Mouse (Mus musculus): Measurements from ENCODE around the gene Chrnd. TPM values are rescaled to one million over a fixed set of nuclear protein-coding genes. Genes with fewer than 3 reads are reported as not detected.

The Chrnd gene
- 0.08 TPM in 1 of 2 replicates, not detected in the other for polyA plus RNA-seq (2016; fragmentation: Nextera tagmentation; extraction: Ambion mirVana)

DNA sequence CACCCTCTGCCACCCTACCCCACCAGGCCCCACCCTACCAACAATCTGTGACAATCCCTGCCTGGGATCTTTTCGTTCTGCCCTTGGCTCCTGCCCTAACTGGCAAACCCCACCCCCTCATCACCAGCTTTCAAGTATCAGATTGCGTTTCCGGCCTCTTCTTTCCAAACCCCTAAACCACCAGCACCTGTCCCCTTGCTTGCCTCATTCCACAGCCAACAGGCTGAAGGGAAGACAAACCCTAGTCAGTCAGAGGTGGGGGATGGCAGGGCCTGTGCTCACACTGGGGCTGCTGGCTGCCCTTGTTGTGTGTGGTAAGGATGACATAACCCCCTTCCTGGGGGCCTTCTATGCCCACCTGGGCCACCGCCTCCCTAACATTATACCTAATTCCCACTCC is at the start of gene Chrnd:
Gene Chrnd, plus strand, starts transcription at position 179 of the 400 bp plus-strand sequence.
- ATAC-seq (ENCODE audit: insufficient number of reproducible peaks, low FRiP score): no peak
- 34% methylated on average over 4 of the region's 4 CpGs for WGBS
- Histone ChIP-seq H3K36me3 (no peaks in the 10 kb centered on the region), H3K4me3 (no peak within 1 kb of the TSS), H3K4me2 (no peak within 1 kb of the TSS), H3K9me3 (replicated peaks) (no peaks in the 10 kb centered on the region), H3K9ac (no peak within 1 kb of the TSS), H3K27me3 (replicated peaks) (peaks cover 66% of the 10 kb centered on the region), H3K4me1 (replicated peaks) (peaks cover 6% of the 10 kb centered on the region; the same call in 1 of the 2 replicates), H3K27ac (ENCODE audit: poor library complexity, severe bottlenecking) (no peak within 1 kb of the TSS)

DNA sequence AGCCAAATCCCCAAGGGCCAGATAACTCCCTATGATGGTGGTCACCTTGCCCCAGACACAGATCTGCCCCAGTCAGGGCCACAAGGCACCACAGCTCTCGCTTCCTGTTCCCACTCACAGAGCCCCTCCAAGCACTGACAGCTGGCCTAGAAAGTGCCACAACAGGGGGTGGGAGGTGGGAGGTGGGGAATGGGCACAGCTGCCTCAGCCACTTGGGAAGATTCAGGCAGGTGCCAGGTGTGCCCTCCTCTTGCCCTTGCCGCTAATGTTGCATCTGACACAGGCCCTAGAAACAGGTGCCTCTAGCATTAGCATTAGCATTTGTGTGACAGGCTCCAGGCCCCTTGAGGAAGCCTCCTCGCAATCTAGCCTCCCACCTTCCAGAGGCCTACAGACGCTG is 48.9 kb upstream of the Chrnd start:
- H3K36me3 ChIP-seq: no peaks in the 10 kb centered on the region
- H3K9ac ChIP-seq: no peak overlapping the region
- 76% methylated on average over 4 of the region's 4 CpGs for WGBS
- H3K27me3 ChIP-seq (replicated peaks): peaks cover 23% of the 10 kb centered on the region
- no peak overlapping the region for H3K4me3 ChIP-seq
- no peaks in the 10 kb centered on the region for H3K4me1 ChIP-seq (replicated peaks)
- no peak overlapping the region for H3K27ac ChIP-seq (ENCODE audit: poor library complexity, severe bottlenecking)
- no peak for ATAC-seq (ENCODE audit: insufficient number of reproducible peaks, low FRiP score)
- H3K9me3 ChIP-seq (replicated peaks): no peaks in the 10 kb centered on the region
- H3K4me2 ChIP-seq: no peak overlapping the region

- WGBS: 71% methylated on average over 9 of the region's 9 CpGs
- H3K27me3 ChIP-seq (replicated peaks): peaks cover 23% of the 10 kb centered on the region
Observed at GRCm38 (mm10) chr1:87142456-87142855, 48.0 kb upstream of the Chrnd start.

DNA sequence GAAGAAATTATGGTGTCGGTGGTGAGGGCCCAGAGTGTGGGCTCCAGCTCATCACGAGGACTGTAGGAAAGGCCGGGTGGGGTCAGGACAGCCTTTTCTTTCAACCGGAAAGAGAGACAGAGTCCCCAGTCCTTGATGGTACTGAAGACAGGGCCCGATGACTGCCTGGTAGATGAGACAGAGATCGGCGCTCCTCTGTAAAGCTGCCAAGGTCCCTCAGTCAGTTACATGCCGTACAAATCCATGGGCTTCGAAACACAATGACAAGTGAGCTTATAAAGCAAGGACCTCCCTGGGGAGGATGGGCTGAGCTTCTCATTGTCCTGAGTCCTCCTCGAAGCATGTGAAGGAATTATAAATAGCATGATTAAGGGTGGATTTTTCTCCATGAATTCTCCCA is 47.3 kb upstream of the Chrnd start:
- H3K4me3 ChIP-seq: no peak overlapping the region
- no peak overlapping the region for H3K4me2 ChIP-seq
- no peak overlapping the region for H3K9ac ChIP-seq
- H3K27me3 ChIP-seq (replicated peaks): peaks cover 30% of the 10 kb centered on the region
- H3K4me1 ChIP-seq (replicated peaks): no peaks in the 10 kb centered on the region
- no peak for ATAC-seq (ENCODE audit: insufficient number of reproducible peaks, low FRiP score)
- no peak overlapping the region for H3K27ac ChIP-seq (ENCODE audit: poor library complexity, severe bottlenecking)
- no peaks in the 10 kb centered on the region for H3K9me3 ChIP-seq (replicated peaks)
- no peaks in the 10 kb centered on the region for H3K36me3 ChIP-seq
- 78% methylated on average over 10 of the region's 10 CpGs for WGBS

More at GRCm38 (mm10) chr1:87142456-87142855, 48.0 kb upstream of the Chrnd start:
- Histone ChIP-seq H3K4me2 (no peak overlapping the region), H3K36me3 (no peaks in the 10 kb centered on the region), H3K4me3 (no peak overlapping the region), H3K9ac (no peak overlapping the region), H3K9me3 (replicated peaks) (no peaks in the 10 kb centered on the region), H3K4me1 (replicated peaks) (no peaks in the 10 kb centered on the region), H3K27ac (ENCODE audit: poor library complexity, severe bottlenecking) (no peak overlapping the region)
- no peak for ATAC-seq (ENCODE audit: insufficient number of reproducible peaks, low FRiP score)

GRCm38 (mm10) chr1:87149422-87149821 is 41.0 kb upstream of the Chrnd start:
- Histone ChIP-seq H3K9me3 (replicated peaks) (no peaks in the 10 kb centered on the region), H3K4me3 (no peak overlapping the region), H3K4me2 (no peak overlapping the region), H3K36me3 (no peaks in the 10 kb centered on the region), H3K27ac (ENCODE audit: poor library complexity, severe bottlenecking) (no peak overlapping the region), H3K9ac (no peak overlapping the region), H3K27me3 (replicated peaks) (peaks cover 83% of the 10 kb centered on the region), H3K4me1 (replicated peaks) (peaks cover 7% of the 10 kb centered on the region; the same call in 1 of the 2 replicates)
- ATAC-seq (ENCODE audit: insufficient number of reproducible peaks, low FRiP score): no peak
- 38% methylated on average over 13 of the region's 13 CpGs for WGBS

GRCm38 (mm10) chr1:87151286-87151685 is 39.1 kb upstream of the Chrnd start:
- no peak overlapping the region for H3K27ac ChIP-seq (ENCODE audit: poor library complexity, severe bottlenecking)
- H3K27me3 ChIP-seq (replicated peaks): peaks cover 88% of the 10 kb centered on the region
- no peaks in the 10 kb centered on the region for H3K9me3 ChIP-seq (replicated peaks)
- H3K4me2 ChIP-seq: no peak overlapping the region
- no peaks in the 10 kb centered on the region for H3K36me3 ChIP-seq
- WGBS: 76% methylated on average over 6 of the region's 6 CpGs
- peaks cover 23% of the 10 kb centered on the region; the same call in 1 of the 2 replicates for H3K4me1 ChIP-seq (replicated peaks)
- no peak overlapping the region for H3K4me3 ChIP-seq
- no peak for ATAC-seq (ENCODE audit: insufficient number of reproducible peaks, low FRiP score)
- no peak overlapping the region for H3K9ac ChIP-seq

DNA sequence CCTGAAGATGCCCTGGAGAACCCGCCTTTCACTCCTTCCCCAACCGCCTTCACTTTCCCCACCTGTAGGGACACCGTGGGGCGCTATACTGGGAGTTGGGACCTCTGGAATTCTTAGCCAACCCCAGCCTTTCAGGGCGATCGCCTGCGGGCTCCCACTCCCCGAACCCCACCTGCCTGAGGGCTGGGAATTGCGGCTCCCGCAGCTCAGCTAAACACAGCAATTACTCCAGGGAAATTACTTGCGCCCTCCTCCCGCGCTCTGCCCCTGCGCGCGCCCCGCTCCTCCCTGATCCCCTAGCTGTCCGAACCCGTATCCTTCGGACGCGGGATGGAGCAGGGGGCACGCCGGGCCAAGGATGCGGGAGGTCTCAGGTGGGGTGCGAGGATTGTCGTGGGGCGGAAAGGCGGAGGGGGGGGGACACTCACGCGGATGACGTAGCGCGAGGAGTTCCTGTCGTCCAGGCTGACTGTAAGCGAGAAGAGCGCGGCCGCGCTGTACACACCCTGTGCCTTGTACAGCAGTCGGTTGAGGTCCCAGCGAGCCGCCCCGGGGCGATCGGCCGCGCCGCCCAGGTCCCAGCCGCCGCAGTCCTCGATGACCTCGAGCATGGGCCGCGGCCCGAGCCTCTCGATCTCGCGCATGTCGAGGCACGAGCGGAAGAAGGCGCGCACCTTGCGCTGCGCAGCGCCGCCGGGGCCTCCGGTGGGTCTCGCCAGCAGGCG is 36.5 kb upstream of the Chrnd start:
- H3K4me2 ChIP-seq: peak overlapping the region; percentile 64
- peaks cover 23% of the 10 kb centered on the region; the same call in 1 of the 2 replicates for H3K4me1 ChIP-seq (replicated peaks)
- WGBS: 1% methylated on average over 72 of the region's 72 CpGs
- ATAC-seq (ENCODE audit: insufficient number of reproducible peaks, low FRiP score): no peak
- H3K9me3 ChIP-seq (replicated peaks): no peaks in the 10 kb centered on the region
- H3K27ac ChIP-seq (ENCODE audit: poor library complexity, severe bottlenecking): no peak overlapping the region
- peak overlapping the region; percentile 41 for H3K4me3 ChIP-seq
- H3K9ac ChIP-seq: no peak overlapping the region
- H3K27me3 ChIP-seq (replicated peaks): peaks cover 100% of the 10 kb centered on the region
- H3K36me3 ChIP-seq: no peaks in the 10 kb centered on the region

GRCm38 (mm10) chr1:87154501-87155120 is 35.8 kb upstream of the Chrnd start:
- H3K27ac ChIP-seq (ENCODE audit: poor library complexity, severe bottlenecking): no peak overlapping the region
- H3K4me2 ChIP-seq: peak overlapping the region; percentile 64
- peaks cover 23% of the 10 kb centered on the region; the same call in 1 of the 2 replicates for H3K4me1 ChIP-seq (replicated peaks)
- 2% methylated on average over 58 of the region's 58 CpGs for WGBS
- H3K9ac ChIP-seq: no peak overlapping the region
- H3K36me3 ChIP-seq: no peaks in the 10 kb centered on the region
- H3K27me3 ChIP-seq (replicated peaks): peaks cover 100% of the 10 kb centered on the region
- H3K4me3 ChIP-seq: peak overlapping the region; percentile 41
- no peak for ATAC-seq (ENCODE audit: insufficient number of reproducible peaks, low FRiP score)
- no peaks in the 10 kb centered on the region for H3K9me3 ChIP-seq (replicated peaks)

DNA sequence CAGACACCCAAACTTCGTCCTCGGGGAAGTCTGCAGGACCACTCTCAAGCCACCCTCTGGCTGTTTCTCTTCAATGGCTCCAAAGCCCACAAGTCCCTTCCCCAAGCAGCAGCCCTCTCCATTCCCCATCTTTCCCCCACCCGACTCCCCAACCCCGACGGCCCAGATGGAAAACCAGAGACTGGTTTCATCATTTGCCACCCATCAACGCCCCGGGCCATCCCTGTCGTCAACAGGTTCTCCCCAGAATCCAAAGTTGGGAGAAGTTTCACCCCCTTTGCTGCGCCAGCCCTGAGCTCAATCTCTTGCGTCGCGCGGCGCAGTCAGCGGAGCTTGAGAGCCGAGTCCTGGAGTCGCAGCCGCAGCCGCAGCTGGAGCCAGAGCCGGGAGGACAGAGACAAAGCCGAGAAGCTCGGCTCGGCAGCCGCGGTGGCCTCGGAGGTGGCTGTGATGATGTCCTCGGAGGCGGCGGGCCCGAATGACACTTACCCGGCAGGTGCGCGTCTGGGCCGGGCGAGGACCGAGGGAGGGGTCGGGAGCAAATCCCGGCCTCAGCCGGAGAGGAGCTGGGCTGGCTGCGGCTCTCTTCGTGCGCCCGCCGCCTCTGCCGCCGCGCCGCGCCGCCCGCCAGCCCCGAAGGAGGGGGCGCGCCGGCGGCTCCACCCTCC is 34.7 kb upstream of the Chrnd start:
- Histone ChIP-seq H3K27me3 (replicated peaks) (peaks cover 98% of the 10 kb centered on the region), H3K9ac (0 out of 2 replicates have a peak overlapping the region, but pooled peaks have one; percentile 15), H3K27ac (ENCODE audit: poor library complexity, severe bottlenecking) (no peak overlapping the region), H3K36me3 (no peaks in the 10 kb centered on the region), H3K4me2 (peak overlapping the region; percentile 70), H3K9me3 (replicated peaks) (no peaks in the 10 kb centered on the region), H3K4me3 (peak overlapping the region; percentile 41), H3K4me1 (replicated peaks) (peaks cover 23% of the 10 kb centered on the region; the same call in 1 of the 2 replicates)
- ATAC-seq (ENCODE audit: insufficient number of reproducible peaks, low FRiP score): no peak
- WGBS: 1% methylated on average over 43 of the region's 56 CpGs

DNA sequence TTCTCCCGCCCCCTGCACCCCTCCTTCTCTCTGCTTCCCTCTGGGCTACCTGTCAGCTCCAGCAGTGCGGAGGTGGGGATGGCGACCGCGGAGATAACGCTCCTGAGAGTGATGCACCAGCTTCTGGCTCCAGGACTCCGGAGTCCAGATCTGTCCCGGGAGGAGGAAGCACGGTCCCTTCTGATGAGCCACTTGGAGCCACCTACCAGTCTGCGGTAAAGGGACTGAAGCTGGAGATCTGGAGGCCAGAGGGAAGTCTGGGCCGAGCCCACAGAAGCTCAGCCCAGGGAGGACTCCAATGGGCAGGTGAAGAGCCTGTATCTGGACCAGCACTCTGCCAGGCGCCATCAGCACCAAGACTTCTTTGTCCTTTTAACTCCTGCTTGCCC is 34.2 kb upstream of the Chrnd start, which contains the start of gene Ecel1:
Gene Ecel1, minus strand, starts transcription at position 323 of the 389 bp plus-strand sequence.
- Histone ChIP-seq H3K9ac (0 out of 2 replicates have a peak within 1 kb of the TSS, but pooled peaks have one; percentile 15), H3K4me3 (peak within 1 kb of the TSS; percentile 41), H3K4me1 (replicated peaks) (peaks cover 23% of the 10 kb centered on the region; the same call in 1 of the 2 replicates), H3K27ac (ENCODE audit: poor library complexity, severe bottlenecking) (no peak within 1 kb of the TSS), H3K4me2 (peak within 1 kb of the TSS; percentile 70), H3K9me3 (replicated peaks) (no peaks in the 10 kb centered on the region), H3K36me3 (no peaks in the 10 kb centered on the region), H3K27me3 (replicated peaks) (peaks cover 98% of the 10 kb centered on the region)
- no peak for ATAC-seq (ENCODE audit: insufficient number of reproducible peaks, low FRiP score)
- WGBS: 3% methylated on average over 12 of the region's 12 CpGs

- Histone ChIP-seq H3K4me1 (replicated peaks) (peaks cover 16% of the 10 kb centered on the region; the same call in 1 of the 2 replicates), H3K4me2 (no peak overlapping the region), H3K9ac (no peak overlapping the region), H3K4me3 (no peak overlapping the region), H3K27me3 (replicated peaks) (peaks cover 97% of the 10 kb centered on the region), H3K9me3 (replicated peaks) (no peaks in the 10 kb centered on the region), H3K36me3 (no peaks in the 10 kb centered on the region), H3K27ac (ENCODE audit: poor library complexity, severe bottlenecking) (no peak overlapping the region)
- 73% methylated on average over 3 of the region's 3 CpGs for WGBS
- no peak for ATAC-seq (ENCODE audit: insufficient number of reproducible peaks, low FRiP score)
Observed at GRCm38 (mm10) chr1:87159396-87159795, 31.0 kb upstream of the Chrnd start.
